Mouse (Mus musculus) liver, embryonic 12.5 days (tissue): Measurements from ENCODE around the gene Gm12355. TPM values are rescaled to one million over a fixed set of nuclear protein-coding genes. Genes with fewer than 3 reads are reported as not detected.
"Not testable (repeated sequence)": the region's sequence is repeated elsewhere in the genome, so short reads cannot be mapped to it uniquely, and the experiment has no call there.

Experiments used
- ATAC-seq: fragments of 200-750 bp; cut with Nextera tagmentation; 2 replicates; pipeline ENCODE4 v1.8.0; 2017; ENCODE audit warnings: moderate number of reproducible peaks, mild to moderate bottlenecking, moderate library complexity
- H3K27ac ChIP-seq: fragments of 300-500 bp; sonication (generic); 2 replicates; pipeline ENCODE4 v1.5.1; 2016; ENCODE audit warnings: mild to moderate bottlenecking
- H3K27me3 ChIP-seq: fragments of 300-500 bp; sonication (generic); replicated peaks from 2 replicates; pipeline ENCODE4 v1.6.1; 2016; ENCODE audit warnings: mild to moderate bottlenecking, moderate library complexity
- H3K36me3 ChIP-seq: fragments of 300-500 bp; sonication (generic); 2 replicates; pipeline ENCODE4 v1.6.1; 2016; ENCODE audit warnings: mild to moderate bottlenecking, moderate library complexity
- H3K4me1 ChIP-seq: fragments of 300-500 bp; sonication (generic); 2 replicates; pipeline ENCODE4 v1.6.1; 2016
- H3K4me2 ChIP-seq: fragments of 300-500 bp; sonication (generic); 2 replicates; pipeline ENCODE4 v1.6.1; 2016; ENCODE audit warnings: mild to moderate bottlenecking, moderate library complexity
- H3K4me3 ChIP-seq: fragments of 300-500 bp; sonication (generic); 2 replicates; pipeline ENCODE4 v1.5.1; 2016; ENCODE audit warnings: mild to moderate bottlenecking, moderate library complexity
- H3K9ac ChIP-seq: fragments of 300-500 bp; sonication (generic); 2 replicates; pipeline ENCODE4 v1.6.1; 2016; ENCODE audit warnings: mild to moderate bottlenecking, moderate library complexity
- H3K9me3 ChIP-seq: fragments of 300-500 bp; sonication (generic); replicated peaks from 2 replicates; pipeline ENCODE4 v1.6.1; 2016; ENCODE audit warnings: mild to moderate bottlenecking, moderate library complexity
- WGBS: fragments of 180-500 bp; shearing (Covaris S2); methylation state at CpG from one replicate; pipeline ENCODE4 v1.1.7; 2016; ENCODE audit not compliant: insufficient replicate concordance; 5-methylcytosine and 5-hydroxymethylcytosine counted together
- polyA plus RNA-seq: library from polyadenylated mRNA; unstranded; fragments of >200 nt; fragmentation: Nextera tagmentation; extraction: Ambion mirVana; gene quantifications from 2 replicates; pipeline ENCODE4 v1.2.1, GENCODE M21; 2016

Gm12355 gene
- polyA plus RNA-seq = 0.87 and 0.96 TPM in 2 replicates

DNA sequence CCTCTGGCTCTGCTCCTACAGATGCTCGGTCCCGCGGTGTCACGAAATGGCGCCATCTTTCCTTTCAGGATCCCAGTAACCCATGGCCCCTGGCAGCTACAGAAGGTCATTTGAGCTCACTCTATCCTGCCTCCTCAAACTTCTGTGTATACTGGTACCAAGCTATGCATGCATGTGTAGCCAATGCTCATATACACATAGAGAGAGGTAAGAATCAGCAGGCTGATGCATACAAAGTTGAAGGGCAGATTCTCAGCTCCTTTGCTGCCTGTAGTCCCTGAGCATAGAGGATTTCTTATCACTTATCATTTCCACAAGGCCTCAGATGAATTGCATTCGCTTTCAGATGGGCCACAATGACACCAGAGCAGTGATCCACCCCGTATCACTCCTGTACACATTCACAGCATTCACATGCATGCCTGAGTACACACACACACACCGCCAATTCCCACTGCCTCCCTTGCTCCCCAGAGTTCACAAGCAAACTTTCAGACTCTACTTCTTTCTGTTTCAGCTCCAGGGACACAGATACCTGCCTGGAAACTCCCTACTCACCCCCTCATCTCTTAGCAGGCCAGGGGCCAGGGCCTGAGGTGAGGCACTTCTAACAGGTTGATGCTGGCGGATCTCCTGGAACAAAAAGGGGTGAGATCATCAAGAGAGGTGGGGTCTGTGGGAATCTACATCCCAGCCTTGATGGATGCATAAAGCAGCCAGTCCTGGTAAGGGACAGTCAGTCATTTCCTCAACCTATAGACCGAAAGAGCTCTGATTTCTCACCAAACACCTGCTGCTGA lies at the start of gene Gm12355, which contains the start of gene Gsdma3:
TSS of gene Gm12355 (minus strand) at position 51 of the 800 bp plus-strand sequence.
TSS of gene Gsdma3 (plus strand) at position 750 of the 800 bp plus-strand sequence.
- ATAC-seq = no peak
- H3K27ac ChIP-seq = no peak within 1 kb of the TSS
- no peaks in the 10 kb centered on the region for H3K36me3 ChIP-seq
- no peak within 1 kb of the TSS for H3K9ac ChIP-seq
- H3K9me3 ChIP-seq = peaks cover 6% of the 10 kb centered on the region; the same call in 1 of the 2 replicates
- 75% methylated on average over 10 of the region's 10 CpGs for WGBS
- H3K27me3 ChIP-seq = 0 out of 2 replicates have a peak, but pooled peaks cover 7% of the 10 kb centered on the region
- H3K4me2 ChIP-seq = no peak within 1 kb of the TSS
- no peak within 1 kb of the TSS for H3K4me3 ChIP-seq
- H3K4me1 ChIP-seq = no peaks in the 10 kb centered on the region

DNA sequence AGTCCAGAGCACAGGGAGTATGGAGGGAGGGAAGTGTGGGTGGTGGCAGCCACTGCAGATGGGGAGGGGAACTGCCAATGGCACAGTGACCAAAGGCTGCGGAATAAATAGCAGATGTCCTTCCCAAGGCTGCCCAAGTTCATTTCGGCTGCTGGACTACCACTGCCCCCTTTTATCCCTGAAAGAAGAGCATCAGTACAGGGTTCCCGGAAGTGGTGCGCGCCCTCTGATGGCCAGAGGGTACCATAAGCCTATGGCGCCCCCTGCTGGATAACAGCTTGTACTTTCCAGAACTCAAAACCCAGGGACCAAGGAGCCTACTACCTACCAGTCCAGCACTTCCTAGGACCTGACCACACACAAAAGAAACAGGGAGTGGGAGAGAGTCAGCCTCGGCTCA lies 47.7 kb upstream of the Gm12355 start:
- peak overlapping the region; percentile 39 for H3K4me2 ChIP-seq
- peak; percentile 67; the same call in 1 of the 2 replicates for ATAC-seq
- WGBS = 3% methylated on average over 7 of the region's 7 CpGs

DNA sequence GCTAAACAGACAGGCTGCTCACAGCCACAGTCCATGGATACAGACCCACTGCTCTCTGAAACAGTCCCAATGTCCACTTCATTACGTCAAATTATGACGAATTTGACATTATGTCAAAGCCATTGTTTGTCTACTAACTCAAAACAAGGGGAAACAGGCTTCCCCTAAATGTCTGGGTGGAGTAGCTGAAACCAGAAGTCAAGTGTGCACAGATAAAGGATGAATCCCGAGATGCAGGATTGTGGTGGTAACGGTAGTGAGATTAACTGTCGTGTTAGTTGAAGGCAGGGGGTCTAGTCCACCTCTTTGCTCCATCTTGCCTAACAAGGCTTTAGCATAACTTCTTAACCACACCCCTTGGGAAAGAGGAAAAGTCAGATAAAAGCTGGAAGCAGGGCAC lies 47.0 kb upstream of the Gm12355 start:
- Histone ChIP-seq H3K27ac (no peak overlapping the region), H3K27me3 (peaks cover 47% of the 10 kb centered on the region), H3K9me3 (no peaks in the 10 kb centered on the region), H3K4me3 (no peak overlapping the region), H3K4me1 (peaks cover 20% of the 10 kb centered on the region), H3K36me3 (no peaks in the 10 kb centered on the region), H3K9ac (no peak overlapping the region), H3K4me2 (peak overlapping the region; percentile 39)
- ATAC-seq = no peak
- 35% methylated on average over 5 of the region's 5 CpGs for WGBS

More for the DNA sequence above, 47.7 kb upstream of the Gm12355 start:
- H3K9me3 ChIP-seq, H3K9ac ChIP-seq, H3K27ac ChIP-seq, H3K4me3 ChIP-seq, H3K36me3 ChIP-seq: not testable (repeated sequence)
- Histone ChIP-seq H3K27me3 (peaks cover 45% of the 10 kb centered on the region), H3K4me1 (peaks cover 20% of the 10 kb centered on the region)

DNA sequence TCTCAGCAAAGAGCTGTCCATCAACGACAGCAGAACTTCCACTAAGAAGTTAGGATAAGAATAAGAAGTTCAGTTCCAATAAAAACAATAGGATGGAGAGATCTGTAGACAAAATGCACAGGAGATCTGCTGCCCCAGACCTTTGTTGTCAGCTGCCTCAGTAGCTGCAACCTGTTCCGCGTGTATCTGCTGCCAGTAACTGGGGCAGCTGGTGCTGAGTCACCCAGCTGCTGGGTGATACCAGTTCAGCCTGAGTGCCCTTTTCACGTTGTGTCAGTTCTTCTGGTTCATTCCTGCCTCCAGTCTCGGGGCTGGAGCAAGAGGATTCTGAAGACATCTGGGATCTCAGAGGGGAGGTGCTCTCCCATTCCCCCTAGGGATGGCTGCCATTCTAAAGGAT lies 46.4 kb upstream of the Gm12355 start:
- H3K27me3 ChIP-seq = peaks cover 49% of the 10 kb centered on the region
- no peaks in the 10 kb centered on the region for H3K9me3 ChIP-seq
- peaks cover 20% of the 10 kb centered on the region for H3K4me1 ChIP-seq
- H3K36me3 ChIP-seq = no peaks in the 10 kb centered on the region
- WGBS = 20% methylated on average over 5 of the region's 5 CpGs
- ATAC-seq = peak; percentile 57; the same call in 1 of the 2 replicates
- no peak overlapping the region for H3K4me3 ChIP-seq
- no peak overlapping the region for H3K27ac ChIP-seq
- H3K9ac ChIP-seq = no peak overlapping the region
- H3K4me2 ChIP-seq = peak overlapping the region; percentile 39; the same call in 1 of the 2 replicates

DNA sequence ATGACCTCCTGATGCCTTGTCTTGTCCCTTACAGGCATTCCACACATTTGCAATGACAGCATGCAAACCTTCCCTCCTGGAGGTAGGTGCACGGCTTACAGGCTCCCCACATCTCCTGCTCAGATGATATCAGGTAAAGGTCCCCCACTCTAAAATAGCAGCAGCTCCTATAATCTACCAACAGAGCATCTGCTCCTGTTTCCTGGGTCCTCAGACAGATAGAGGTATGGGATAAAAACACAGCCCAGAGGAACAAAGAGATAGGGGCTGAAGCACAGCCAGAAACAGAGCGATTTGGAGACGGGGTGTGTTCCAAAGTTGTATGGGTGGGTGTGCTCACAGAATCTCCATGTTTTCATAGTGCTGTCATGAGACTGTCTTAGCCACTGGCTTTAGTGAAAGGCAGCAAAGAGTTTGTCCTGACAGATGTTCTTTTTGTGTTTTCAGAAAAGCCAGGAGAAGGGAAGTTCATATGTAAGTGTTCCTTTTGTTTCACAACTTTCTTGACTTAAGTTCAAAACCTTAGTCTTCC lies 45.9 kb upstream of the Gm12355 start:
- ATAC-seq = no peak
- H3K27me3 ChIP-seq = peaks cover 54% of the 10 kb centered on the region

DNA sequence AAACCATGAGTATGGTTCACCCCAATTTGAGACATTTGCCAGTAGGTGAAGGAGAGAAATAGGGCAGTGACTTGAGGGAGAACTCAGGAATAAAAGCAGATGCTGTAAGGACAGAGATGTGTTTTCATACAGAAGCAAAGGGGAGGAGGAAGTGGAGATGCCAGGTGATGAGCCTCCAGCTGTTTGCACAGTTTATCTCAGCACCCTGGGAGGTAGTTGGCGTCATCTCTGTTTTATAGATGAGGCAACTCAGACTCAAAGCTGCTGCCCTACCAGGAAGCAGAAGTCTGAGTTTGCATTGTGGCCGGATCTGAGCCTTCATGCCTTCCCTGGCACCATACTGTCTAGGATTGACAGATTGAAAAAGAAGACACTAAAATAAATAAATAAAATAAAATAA lies 43.5 kb upstream of the Gm12355 start:
- Histone ChIP-seq H3K9me3 (no peaks in the 10 kb centered on the region), H3K9ac (no peak overlapping the region), H3K36me3 (no peaks in the 10 kb centered on the region), H3K27ac (no peak overlapping the region), H3K4me2 (no peak overlapping the region), H3K4me3 (no peak overlapping the region), H3K4me1 (peaks cover 20% of the 10 kb centered on the region), H3K27me3 (peaks cover 67% of the 10 kb centered on the region)
- 23% methylated on average over 2 of the region's 2 CpGs for WGBS
- no peak for ATAC-seq

More for the DNA sequence above, 45.9 kb upstream of the Gm12355 start:
- no peak overlapping the region for H3K4me2 ChIP-seq
- H3K9ac ChIP-seq = no peak overlapping the region
- WGBS = 37% methylated on average over 3 of the region's 3 CpGs
- H3K4me3 ChIP-seq = no peak overlapping the region
- H3K36me3 ChIP-seq = no peaks in the 10 kb centered on the region
- peaks cover 20% of the 10 kb centered on the region for H3K4me1 ChIP-seq
- no peak overlapping the region for H3K27ac ChIP-seq
- no peaks in the 10 kb centered on the region for H3K9me3 ChIP-seq

DNA sequence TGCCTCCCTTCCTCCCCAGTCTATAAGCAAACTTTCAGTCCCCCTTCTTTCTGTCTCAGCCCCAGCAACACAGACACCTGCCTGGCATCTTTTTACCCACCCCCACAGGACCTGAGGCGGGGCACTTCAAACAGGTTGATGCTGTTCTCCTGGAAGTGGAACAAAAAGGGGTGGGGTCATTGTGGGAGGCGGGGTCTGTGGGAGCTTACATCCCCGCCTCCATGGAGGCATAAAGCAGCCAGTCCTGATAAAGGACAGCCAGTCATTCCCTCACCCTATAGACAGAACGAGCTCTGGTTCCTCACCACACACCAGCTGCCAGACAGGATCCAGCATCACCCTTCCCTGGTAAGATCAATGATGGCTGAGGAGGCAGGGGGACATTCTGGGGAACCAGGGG lies 38.6 kb upstream of the Gm12355 start, which contains the start of gene Gsdma:
TSS of gene Gsdma (plus strand) at position 261 of the 400 bp plus-strand sequence.
- Histone ChIP-seq H3K27ac (no peak within 1 kb of the TSS), H3K4me1 (no peaks in the 10 kb centered on the region), H3K4me3 (no peak within 1 kb of the TSS), H3K9me3 (no peaks in the 10 kb centered on the region), H3K36me3 (no peaks in the 10 kb centered on the region), H3K9ac (no peak within 1 kb of the TSS), H3K27me3 (peaks cover 72% of the 10 kb centered on the region), H3K4me2 (no peak within 1 kb of the TSS)
- ATAC-seq = no peak
- WGBS = 17% methylated on average over 4 of the region's 4 CpGs

DNA sequence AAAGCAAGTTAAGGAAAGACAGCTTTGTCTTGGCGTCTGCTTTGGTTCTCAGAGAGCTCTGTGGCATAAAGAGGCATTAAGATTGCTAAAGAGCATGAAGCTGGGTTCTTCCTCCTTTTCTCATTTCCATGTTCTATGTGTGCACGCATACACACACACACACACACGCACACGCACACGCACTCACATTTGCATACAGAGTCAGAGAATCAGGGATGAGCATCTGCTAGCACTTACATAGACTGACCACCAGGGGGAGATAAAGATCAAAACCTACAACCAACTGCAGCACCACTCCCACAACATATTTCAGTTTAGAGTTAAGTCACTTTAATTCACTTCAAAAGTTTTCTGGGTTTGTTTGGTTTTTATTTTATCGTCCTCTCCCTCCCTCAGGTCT lies 35.1 kb upstream of the Gm12355 start:
- Histone ChIP-seq H3K4me1 (no peaks in the 10 kb centered on the region), H3K27me3 (peaks cover 51% of the 10 kb centered on the region), H3K4me2 (no peak overlapping the region), H3K27ac (no peak overlapping the region), H3K9me3 (no peaks in the 10 kb centered on the region), H3K4me3 (no peak overlapping the region), H3K9ac (no peak overlapping the region), H3K36me3 (no peaks in the 10 kb centered on the region)
- WGBS = 8% methylated on average over 6 of the region's 6 CpGs
- no peak for ATAC-seq

DNA sequence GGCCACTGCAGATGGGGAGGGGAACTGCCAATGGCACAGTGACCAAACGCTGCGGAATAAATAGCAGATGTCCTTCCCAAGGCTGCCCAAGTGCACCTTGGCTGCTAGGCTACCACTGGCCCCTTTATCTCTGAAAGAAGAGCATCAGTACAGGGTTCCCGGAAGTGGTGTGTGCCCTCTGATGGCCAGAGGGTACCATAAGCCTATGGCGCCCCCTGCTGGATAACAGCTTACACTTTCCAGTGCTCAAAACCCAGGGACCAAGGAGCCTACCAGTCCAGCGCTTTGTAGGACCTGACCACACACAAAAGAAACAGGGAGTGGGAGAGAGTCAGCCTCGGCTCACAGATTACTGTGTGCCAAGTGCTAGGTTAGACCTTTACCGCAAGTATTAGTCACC lies 29.6 kb upstream of the Gm12355 start:
- 0 out of 2 replicates have a peak, but pooled peaks have one; percentile 24 for ATAC-seq
- H3K4me1 ChIP-seq, H3K27ac ChIP-seq, H3K9ac ChIP-seq, H3K36me3 ChIP-seq, H3K9me3 ChIP-seq, H3K4me2 ChIP-seq, H3K4me3 ChIP-seq: not testable (repeated sequence)
- peaks cover 41% of the 10 kb centered on the region for H3K27me3 ChIP-seq
- 8% methylated on average over 7 of the region's 7 CpGs for WGBS

DNA sequence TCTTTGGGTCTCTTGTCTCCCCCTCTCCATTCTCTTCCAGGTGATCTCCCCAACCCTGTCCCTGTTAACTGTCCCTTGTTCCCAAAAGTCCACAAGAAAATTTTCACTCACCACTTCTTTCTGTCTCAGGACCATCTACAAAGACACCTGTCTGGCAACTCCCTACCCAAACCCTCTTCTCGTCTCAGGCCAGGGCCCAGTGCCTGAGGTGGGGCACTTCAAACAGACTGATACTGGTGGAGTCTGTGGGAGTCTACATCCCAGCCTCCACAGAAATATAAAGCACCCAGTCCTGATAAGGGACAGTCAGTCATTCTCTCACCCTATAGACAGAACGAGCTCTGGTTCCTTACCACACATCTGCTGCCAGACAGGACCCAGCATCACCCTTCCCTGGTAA lies 21.0 kb upstream of the Gm12355 start, which contains the start of gene Gsdma2:
TSS of gene Gsdma2 (plus strand) at position 301 of the 400 bp plus-strand sequence.
- no peak within 1 kb of the TSS for H3K27ac ChIP-seq
- H3K36me3 ChIP-seq = no peaks in the 10 kb centered on the region
- no peaks in the 10 kb centered on the region for H3K9me3 ChIP-seq
- H3K4me3 ChIP-seq = no peak within 1 kb of the TSS
- H3K4me2 ChIP-seq = no peak within 1 kb of the TSS
- peaks cover 40% of the 10 kb centered on the region for H3K27me3 ChIP-seq
- H3K9ac ChIP-seq = no peak within 1 kb of the TSS
- 27% methylated on average over 2 of the region's 2 CpGs for WGBS
- no peaks in the 10 kb centered on the region for H3K4me1 ChIP-seq
- no peak for ATAC-seq

DNA sequence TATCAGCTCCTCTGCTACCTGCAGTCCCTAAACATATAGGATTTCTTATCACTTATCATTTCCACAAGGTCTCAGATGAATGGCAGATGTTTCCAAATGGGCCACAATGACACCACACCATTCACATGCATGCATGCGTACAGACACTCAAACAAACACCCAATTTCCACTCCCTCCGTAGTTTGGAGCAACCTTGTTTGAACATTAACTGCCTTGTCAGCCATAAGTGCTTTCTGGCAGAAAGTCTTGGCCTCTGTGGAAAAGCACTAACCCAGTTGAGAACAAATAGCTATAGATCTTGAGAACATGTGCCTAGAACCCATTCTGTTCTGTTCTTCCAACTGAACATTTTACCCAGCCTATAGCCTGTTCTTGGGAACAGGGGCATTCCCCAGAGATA lies 20.5 kb upstream of the Gm12355 start:
- no peaks in the 10 kb centered on the region for H3K9me3 ChIP-seq
- peaks cover 45% of the 10 kb centered on the region for H3K27me3 ChIP-seq
- ATAC-seq = no peak
- no peaks in the 10 kb centered on the region for H3K36me3 ChIP-seq
- no peak overlapping the region for H3K4me3 ChIP-seq
- no peak overlapping the region for H3K4me2 ChIP-seq
- no peak overlapping the region for H3K27ac ChIP-seq
- no peak overlapping the region for H3K9ac ChIP-seq
- no peaks in the 10 kb centered on the region for H3K4me1 ChIP-seq
- 51% methylated on average over 2 of the region's 2 CpGs for WGBS

DNA sequence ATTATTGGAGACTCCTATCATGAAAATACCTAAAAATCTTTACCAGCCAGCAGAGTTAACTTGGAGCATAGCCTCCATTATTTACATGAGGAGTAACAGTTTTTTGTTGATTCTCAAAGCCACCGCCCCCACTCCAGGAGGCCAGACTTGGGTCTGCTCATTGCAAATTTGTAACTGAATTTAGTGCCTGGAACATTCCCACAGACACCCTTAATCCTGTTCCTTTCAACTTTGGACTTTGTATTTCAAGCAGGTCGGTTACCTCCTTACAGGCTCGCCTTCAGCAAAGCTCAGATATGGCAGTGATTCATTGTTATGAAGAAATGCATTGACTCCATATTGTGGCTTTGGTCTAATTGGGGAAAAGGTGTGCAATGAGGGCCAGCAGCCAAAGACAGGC lies 19.3 kb upstream of the Gm12355 start:
- no peak overlapping the region for H3K4me2 ChIP-seq
- H3K27ac ChIP-seq = no peak overlapping the region
- no peak overlapping the region for H3K4me3 ChIP-seq
- H3K9me3 ChIP-seq = no peaks in the 10 kb centered on the region
- no peak for ATAC-seq
- 60% methylated on average over 3 of the region's 3 CpGs for WGBS
- no peaks in the 10 kb centered on the region for H3K36me3 ChIP-seq
- peaks cover 44% of the 10 kb centered on the region for H3K27me3 ChIP-seq
- H3K4me1 ChIP-seq = no peaks in the 10 kb centered on the region
- H3K9ac ChIP-seq = no peak overlapping the region
